Mouse (Mus musculus) forebrain, embryonic 13.5 days (tissue): ENCODE data around the gene Tmem138. TPM values are rescaled to one million over a fixed set of nuclear protein-coding genes. Genes with fewer than 3 reads are reported as not detected.

Experiments used
- ATAC-seq: fragments of 200-750 bp; cut with Nextera tagmentation; 2 replicates; pipeline ENCODE4 v1.8.0; 2017
- H3K27ac ChIP-seq: fragments of 300-500 bp; sonication (generic); 2 replicates; pipeline ENCODE4 v1.5.1; 2015; ENCODE audit warnings: inconsistent platforms, mild to moderate bottlenecking, moderate library complexity
- H3K27me3 ChIP-seq: fragments of 300-500 bp; sonication (generic); 2 replicates; pipeline ENCODE4 v1.6.1; 2015; ENCODE audit warnings: mild to moderate bottlenecking, inconsistent platforms
- H3K36me3 ChIP-seq: fragments of 300-500 bp; sonication (generic); 2 replicates; pipeline ENCODE4 v1.6.1; 2015; ENCODE audit warnings: mild to moderate bottlenecking, inconsistent platforms; ENCODE audit not compliant: poor library complexity, severe bottlenecking
- H3K4me1 ChIP-seq: fragments of 300-500 bp; sonication (generic); 2 replicates; pipeline ENCODE4 v1.6.1; 2015; ENCODE audit warnings: inconsistent platforms
- H3K4me2 ChIP-seq: fragments of 300-500 bp; sonication (generic); 2 replicates; pipeline ENCODE4 v1.6.1; 2015; ENCODE audit warnings: inconsistent platforms, mild to moderate bottlenecking, moderate library complexity
- H3K4me3 ChIP-seq: fragments of 300-500 bp; sonication (generic); 2 replicates; pipeline ENCODE4 v1.5.1; 2015; ENCODE audit warnings: mild to moderate bottlenecking, inconsistent platforms
- H3K9ac ChIP-seq: fragments of 300-500 bp; sonication (generic); 2 replicates; pipeline ENCODE4 v1.6.1; 2015; ENCODE audit warnings: mild to moderate bottlenecking, inconsistent platforms
- H3K9me3 ChIP-seq: fragments of 300-500 bp; sonication (generic); replicated peaks from 2 replicates; pipeline ENCODE4 v1.6.1; 2016; ENCODE audit warnings: inconsistent platforms
- WGBS: fragments of 180-500 bp; shearing (Covaris S2); methylation state at CpG from one replicate; pipeline ENCODE4 v1.1.7; 2015; 5-methylcytosine and 5-hydroxymethylcytosine counted together
- polyA plus RNA-seq: library from polyadenylated mRNA; unstranded; fragments of >200 nt; fragmentation: Nextera tagmentation; extraction: Ambion mirVana; gene quantifications from 2 replicates; pipeline ENCODE4 v1.2.1, GENCODE M21; 2015

The Tmem138 gene
- polyA plus RNA-seq, 1 experiment from 2014 or later: 44.7 TPM

DNA sequence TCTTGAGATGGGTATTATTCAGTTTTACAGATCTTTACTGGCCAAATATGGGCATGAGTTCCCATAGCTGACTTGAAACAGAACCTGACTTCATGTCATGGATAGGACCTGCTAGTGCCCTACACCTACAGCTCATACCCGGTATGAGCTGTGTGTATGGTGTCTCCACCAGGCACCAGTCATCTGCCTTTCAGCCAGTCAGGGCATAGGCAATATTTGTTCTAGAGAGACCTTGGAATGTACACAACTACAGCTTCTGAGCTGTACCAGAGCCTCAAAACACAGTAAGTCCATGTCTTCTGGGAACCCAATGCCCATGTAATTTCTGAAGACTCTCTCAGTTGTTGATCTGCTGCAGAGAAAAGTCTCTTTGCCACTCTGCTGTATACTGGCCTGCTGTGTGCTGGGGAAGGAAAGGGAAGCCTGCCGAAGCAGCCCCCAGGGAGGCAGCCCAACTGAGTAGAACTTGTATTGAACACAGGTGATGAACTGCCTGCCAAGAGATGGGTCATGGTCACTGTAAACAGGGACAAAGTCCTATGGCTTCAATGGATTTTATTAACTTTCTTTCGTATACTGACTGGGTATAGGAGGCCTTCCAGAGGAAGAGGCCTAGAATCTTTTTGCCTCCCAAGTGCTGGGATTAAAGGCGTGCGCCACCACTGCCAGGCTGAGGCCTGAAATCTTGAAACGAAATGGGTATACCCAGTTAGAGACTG lies 14.7 kb upstream of the Tmem138 start:
- no peak for ATAC-seq
- WGBS: 93% methylated on average over 6 of the region's 6 CpGs
- Histone ChIP-seq H3K27me3 (no peaks in the 10 kb centered on the region), H3K9ac (no peak overlapping the region), H3K9me3 (no peaks in the 10 kb centered on the region), H3K4me1 (peaks cover 3% of the 10 kb centered on the region; the same call in 1 of the 2 replicates), H3K27ac (no peak overlapping the region), H3K4me3 (no peak overlapping the region), H3K4me2 (no peak overlapping the region), H3K36me3 (peaks cover 64% of the 10 kb centered on the region)

DNA sequence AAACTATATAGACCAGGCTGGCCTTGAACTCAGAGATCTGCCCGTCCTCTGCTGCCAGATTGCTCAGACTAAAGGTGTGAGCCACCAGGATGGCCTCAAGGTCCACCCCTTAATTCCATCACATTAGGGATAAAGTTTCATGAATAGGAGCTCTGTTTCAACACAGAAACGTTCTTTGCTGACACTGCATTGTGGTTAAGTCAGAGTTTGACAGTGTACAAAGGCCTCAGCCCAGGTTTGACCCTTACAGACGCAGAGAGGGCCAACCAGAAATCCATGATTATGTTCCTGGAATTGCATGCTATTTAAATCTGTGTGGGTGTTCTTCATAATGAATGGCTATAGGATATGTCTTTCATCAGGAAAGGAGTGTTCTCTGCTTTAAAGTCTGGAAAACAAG lies 13.1 kb upstream of the Tmem138 start:
- H3K9ac ChIP-seq: no peak overlapping the region

DNA sequence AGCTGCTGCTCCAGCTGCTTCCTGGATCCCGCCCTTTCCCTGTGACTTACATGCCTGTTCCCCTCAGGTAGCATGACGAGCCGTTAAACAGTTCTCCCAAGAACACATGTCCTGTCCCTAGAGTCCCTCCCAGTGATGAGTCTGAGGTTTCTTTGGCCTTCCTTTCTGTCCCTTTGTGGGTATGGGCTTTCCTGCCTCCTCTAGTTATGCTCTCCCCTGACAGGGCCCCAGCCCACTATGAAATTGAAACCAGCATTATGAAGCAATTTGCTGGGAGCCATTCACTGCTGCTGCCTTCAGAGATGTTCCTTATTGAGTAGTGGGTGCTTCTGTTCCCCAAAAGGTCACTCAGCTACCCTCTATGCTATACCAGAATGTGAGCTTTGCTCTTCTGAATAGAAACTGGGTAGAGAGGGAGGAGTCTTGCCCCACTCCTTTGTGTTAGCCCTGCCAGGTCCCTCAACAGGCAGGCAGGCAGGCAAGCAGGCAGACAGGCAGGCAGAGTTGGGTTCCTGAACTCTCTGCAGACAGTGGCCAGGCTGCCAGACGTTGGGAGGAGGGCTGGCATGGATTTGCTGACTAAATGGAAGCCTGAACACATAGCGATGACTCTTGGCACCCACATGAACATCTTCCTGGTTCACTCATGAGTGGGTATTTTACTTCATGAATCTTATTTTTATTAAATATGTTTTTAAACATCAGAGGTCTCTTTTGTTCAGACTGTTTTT lies 12.1 kb upstream of the Tmem138 start:
- Histone ChIP-seq H3K27me3 (no peaks in the 10 kb centered on the region), H3K4me3 (no peak overlapping the region), H3K9ac (no peak overlapping the region), H3K4me2 (no peak overlapping the region), H3K9me3 (no peaks in the 10 kb centered on the region), H3K27ac (no peak overlapping the region), H3K36me3 (peaks cover 43% of the 10 kb centered on the region), H3K4me1 (peaks cover 3% of the 10 kb centered on the region; the same call in 1 of the 2 replicates)
- 69% methylated on average over 5 of the region's 5 CpGs for WGBS
- no peak for ATAC-seq

More for the DNA sequence above, 13.1 kb upstream of the Tmem138 start:
- peaks cover 49% of the 10 kb centered on the region for H3K36me3 ChIP-seq
- no peak overlapping the region for H3K4me3 ChIP-seq
- H3K9me3 ChIP-seq: no peaks in the 10 kb centered on the region
- no peaks in the 10 kb centered on the region for H3K27me3 ChIP-seq
- peaks cover 3% of the 10 kb centered on the region; the same call in 1 of the 2 replicates for H3K4me1 ChIP-seq
- 73% methylated on average over 3 of the region's 3 CpGs for WGBS
- H3K4me2 ChIP-seq: no peak overlapping the region
- no peak for ATAC-seq
- no peak overlapping the region for H3K27ac ChIP-seq

DNA sequence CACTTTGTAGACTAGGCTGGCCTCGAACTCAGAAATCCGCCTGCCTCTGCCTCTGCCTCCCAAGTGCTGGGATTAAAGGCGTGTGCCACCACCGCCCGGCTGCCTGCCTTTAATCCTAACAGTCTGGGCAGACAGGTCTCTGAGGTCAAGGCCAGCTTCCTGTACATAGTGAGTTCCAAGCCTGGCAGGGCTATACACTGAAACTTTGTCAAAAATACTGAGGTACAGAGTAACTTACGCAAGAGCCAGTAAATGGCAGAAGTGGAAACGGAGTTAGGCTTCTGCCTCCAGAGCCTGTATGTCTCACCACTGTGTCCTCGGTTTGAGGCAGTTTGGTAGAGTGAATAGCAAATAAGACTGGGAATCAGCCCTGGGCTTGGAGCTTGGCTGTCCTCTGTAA lies 10.1 kb upstream of the Tmem138 start:
- H3K27me3 ChIP-seq: no peaks in the 10 kb centered on the region
- H3K4me2 ChIP-seq: no peak overlapping the region
- ATAC-seq: no peak
- WGBS: 80% methylated on average over 8 of the region's 8 CpGs
- peaks cover 27% of the 10 kb centered on the region for H3K36me3 ChIP-seq
- no peak overlapping the region for H3K9ac ChIP-seq
- no peak overlapping the region for H3K27ac ChIP-seq
- H3K4me1 ChIP-seq: peaks cover 6% of the 10 kb centered on the region; the same call in 1 of the 2 replicates
- H3K9me3 ChIP-seq: no peaks in the 10 kb centered on the region
- no peak overlapping the region for H3K4me3 ChIP-seq

DNA sequence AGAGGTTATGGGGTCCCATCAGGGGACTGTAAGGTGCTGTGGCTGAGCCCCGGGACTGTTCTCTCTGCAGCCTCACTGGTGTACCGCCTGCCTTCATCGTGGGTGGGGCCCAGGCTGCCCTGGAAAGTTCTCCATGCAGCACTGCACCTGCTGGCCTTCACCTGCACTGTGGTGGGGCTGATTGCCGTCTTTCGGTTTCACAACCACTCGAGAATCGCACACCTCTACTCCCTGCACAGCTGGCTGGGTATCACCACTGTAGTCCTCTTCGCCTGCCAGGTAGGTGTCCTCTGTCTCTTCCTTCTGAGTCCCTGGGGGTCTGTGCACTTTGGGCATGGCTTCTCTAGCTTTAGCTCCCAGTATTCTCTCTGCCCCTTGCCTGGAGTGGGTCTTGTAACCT lies 8.0 kb upstream of the Tmem138 start:
- no peak overlapping the region for H3K27ac ChIP-seq
- H3K36me3 ChIP-seq: peaks cover 22% of the 10 kb centered on the region
- peaks cover 6% of the 10 kb centered on the region; the same call in 1 of the 2 replicates for H3K4me1 ChIP-seq
- no peaks in the 10 kb centered on the region for H3K9me3 ChIP-seq
- WGBS: 91% methylated on average over 8 of the region's 8 CpGs
- no peak for ATAC-seq
- H3K4me3 ChIP-seq: no peak overlapping the region
- H3K9ac ChIP-seq: no peak overlapping the region
- H3K4me2 ChIP-seq: no peak overlapping the region
- H3K27me3 ChIP-seq: no peaks in the 10 kb centered on the region

DNA sequence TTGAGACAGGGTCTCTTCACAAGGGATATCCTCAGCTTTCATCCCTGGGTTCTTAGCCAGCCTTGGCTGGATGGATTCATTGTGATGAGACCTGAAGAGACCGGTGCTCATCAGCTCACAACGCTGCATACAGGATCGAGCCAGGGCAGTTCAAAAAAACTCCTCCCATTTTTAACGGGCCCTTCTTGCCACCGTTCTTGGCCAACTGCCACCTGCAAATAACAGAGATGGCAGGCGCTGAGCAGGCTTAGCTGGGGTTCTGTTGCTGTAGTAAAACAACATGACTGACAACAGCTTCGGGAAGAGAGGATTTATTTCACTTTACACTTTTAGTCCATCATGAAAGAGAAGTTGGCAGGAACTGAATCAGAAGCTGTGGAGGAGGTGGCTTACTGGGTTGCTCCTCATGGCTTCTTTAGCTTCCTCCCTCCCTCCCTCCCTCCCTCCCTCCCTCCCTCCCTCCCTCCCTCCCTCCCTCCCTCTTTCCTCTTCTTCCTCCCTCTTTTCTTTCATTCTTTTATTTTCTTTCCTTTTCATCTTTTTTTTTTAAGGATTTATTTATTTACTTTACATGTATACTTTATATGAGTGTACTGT lies 6.5 kb upstream of the Tmem138 start:
- WGBS: 48% methylated on average over 7 of the region's 7 CpGs
- Histone ChIP-seq H3K27ac (no peak overlapping the region), H3K36me3 (peaks cover 16% of the 10 kb centered on the region), H3K9me3 (no peaks in the 10 kb centered on the region), H3K27me3 (no peaks in the 10 kb centered on the region), H3K4me2 (no peak overlapping the region), H3K4me3 (no peak overlapping the region), H3K9ac (no peak overlapping the region), H3K4me1 (peaks cover 8% of the 10 kb centered on the region)
- no peak for ATAC-seq

DNA sequence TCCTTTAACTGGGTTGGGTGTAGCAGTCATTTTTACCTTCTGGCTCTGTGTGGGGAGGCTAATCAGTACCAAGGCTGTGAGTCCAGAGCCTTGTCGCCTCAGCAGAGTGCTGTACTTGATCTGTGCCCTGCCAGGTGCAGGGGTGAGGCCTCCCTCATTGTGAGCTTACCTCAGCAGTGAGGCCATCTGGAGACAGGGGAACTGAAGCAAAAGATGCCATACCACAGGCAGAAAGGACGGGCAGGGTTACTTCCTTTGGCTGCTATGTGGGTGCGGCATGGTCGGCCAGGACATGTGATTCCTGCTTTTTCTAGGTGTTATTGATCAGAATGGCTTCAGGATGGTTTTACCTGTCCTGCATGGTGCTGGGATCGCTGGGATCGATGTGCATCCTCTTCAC lies 4.8 kb upstream of the Tmem138 start:
- H3K4me3 ChIP-seq: no peak overlapping the region
- no peak for ATAC-seq
- no peaks in the 10 kb centered on the region for H3K9me3 ChIP-seq

DNA sequence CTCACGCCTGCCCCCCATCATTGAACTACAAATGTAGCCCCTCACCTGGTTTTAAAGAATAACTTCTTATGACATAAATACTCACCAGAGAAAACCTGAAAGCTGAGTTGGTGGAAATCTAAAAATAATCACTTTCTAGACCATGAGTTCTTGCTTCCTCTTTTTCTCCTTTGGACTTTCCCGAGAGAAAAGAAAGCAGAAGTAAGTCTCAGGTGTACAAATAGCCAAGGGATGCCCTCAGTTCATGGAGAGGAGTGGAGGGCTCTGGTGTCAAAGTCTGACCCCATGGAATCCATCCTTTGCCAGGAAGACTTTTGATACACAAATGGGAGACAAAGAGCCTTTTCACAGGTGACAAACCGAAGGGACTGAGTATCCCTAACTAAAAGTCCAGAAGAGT lies 3.6 kb upstream of the Tmem138 start:
- H3K27ac ChIP-seq: no peak overlapping the region
- no peaks in the 10 kb centered on the region for H3K9me3 ChIP-seq
- peaks cover 7% of the 10 kb centered on the region; the same call in 1 of the 2 replicates for H3K36me3 ChIP-seq
- peaks cover 28% of the 10 kb centered on the region for H3K4me1 ChIP-seq
- no peaks in the 10 kb centered on the region for H3K27me3 ChIP-seq
- ATAC-seq: no peak
- whole genome bisulfite sequencing: 81% methylated on average over 3 of the region's 3 CpGs
- no peak overlapping the region for H3K9ac ChIP-seq
- H3K4me2 ChIP-seq: no peak overlapping the region
- no peak overlapping the region for H3K4me3 ChIP-seq

More for the DNA sequence above, 4.8 kb upstream of the Tmem138 start:
- Histone ChIP-seq H3K27ac (no peak overlapping the region), H3K9ac (no peak overlapping the region), H3K27me3 (no peaks in the 10 kb centered on the region), H3K4me2 (no peak overlapping the region), H3K36me3 (peaks cover 7% of the 10 kb centered on the region; the same call in 1 of the 2 replicates), H3K4me1 (peaks cover 19% of the 10 kb centered on the region)
- WGBS: 88% methylated on average over 6 of the region's 6 CpGs

DNA sequence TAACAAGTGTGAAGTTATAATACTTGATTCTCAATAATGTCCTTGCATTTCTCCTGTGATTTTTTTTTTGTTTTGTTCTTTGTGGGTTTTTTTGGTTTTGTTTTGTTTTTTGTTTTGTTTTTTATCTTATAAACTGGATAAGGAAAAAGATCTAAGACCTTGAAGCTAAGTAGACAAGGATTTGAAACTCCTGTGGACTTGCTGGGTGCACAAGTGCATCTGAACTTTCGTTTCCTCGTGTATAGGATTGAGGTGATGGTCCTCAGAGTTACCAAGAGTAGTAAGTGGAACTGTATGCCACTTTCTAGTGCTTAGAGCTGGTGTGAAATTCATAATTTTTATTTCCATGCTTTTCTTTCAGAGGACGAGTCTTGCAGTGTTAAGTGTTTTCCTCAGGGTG lies 2.9 kb upstream of the Tmem138 start:
- no peak overlapping the region for H3K4me3 ChIP-seq
- peaks cover 32% of the 10 kb centered on the region for H3K4me1 ChIP-seq
- H3K27me3 ChIP-seq: no peaks in the 10 kb centered on the region
- H3K27ac ChIP-seq: no peak overlapping the region
- ATAC-seq: no peak
- no peaks in the 10 kb centered on the region for H3K9me3 ChIP-seq
- 86% methylated on average over 3 of the region's 3 CpGs for WGBS
- H3K4me2 ChIP-seq: no peak overlapping the region
- H3K36me3 ChIP-seq: peaks cover 7% of the 10 kb centered on the region
- H3K9ac ChIP-seq: no peak overlapping the region

DNA sequence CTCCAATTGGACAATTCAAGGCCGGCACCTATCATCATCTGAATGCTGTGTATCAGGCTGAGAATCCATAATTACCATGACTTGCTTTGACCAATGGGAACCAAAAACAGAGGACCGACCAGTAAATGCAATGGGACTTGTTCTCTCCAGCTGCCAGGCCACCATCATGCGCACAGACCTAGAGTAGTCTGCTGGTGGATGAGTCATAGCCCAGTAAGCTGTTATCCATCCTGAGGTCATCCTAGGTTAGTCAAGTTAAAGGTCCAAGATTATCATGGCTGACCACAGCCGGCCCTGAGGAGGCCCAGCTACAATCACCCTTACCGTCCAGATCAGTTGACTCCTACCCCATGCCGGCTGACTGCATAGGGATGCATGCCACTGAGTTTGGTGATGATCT lies 7.5 kb downstream of the Tmem138 start:
- no peak overlapping the region for H3K4me2 ChIP-seq
- no peaks in the 10 kb centered on the region for H3K9me3 ChIP-seq
- no peak overlapping the region for H3K27ac ChIP-seq
- peaks cover 58% of the 10 kb centered on the region for H3K36me3 ChIP-seq
- no peaks in the 10 kb centered on the region for H3K4me1 ChIP-seq
- H3K9ac ChIP-seq: no peak overlapping the region
- ATAC-seq: no peak
- H3K27me3 ChIP-seq: no peaks in the 10 kb centered on the region
- H3K4me3 ChIP-seq: no peak overlapping the region
- WGBS: 98% methylated on average over 6 of the region's 6 CpGs

DNA sequence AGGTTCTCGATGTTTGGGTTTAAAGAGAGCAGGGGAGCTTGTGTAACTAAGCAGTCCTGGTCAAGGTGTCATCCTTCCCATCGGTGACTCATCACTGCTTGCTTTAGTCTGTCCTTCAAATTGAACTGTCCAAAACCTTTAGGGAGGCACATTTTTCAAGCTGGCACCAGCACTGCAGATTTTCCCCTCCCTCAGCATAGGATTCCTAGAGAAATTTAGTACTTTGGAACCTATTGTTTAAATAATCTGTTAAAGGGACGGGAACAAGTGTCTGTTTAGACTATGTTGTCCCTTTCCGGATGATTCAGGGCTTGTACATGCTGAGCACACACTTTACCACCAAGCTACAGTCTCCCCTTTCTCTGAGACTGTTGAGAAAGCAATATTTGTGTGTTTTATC lies 11.9 kb downstream of the Tmem138 start:
- 82% methylated on average over 4 of the region's 4 CpGs for WGBS
- Histone ChIP-seq H3K36me3 (peaks cover 15% of the 10 kb centered on the region), H3K27ac (no peak overlapping the region), H3K9ac (no peak overlapping the region), H3K4me3 (no peak overlapping the region), H3K4me2 (no peak overlapping the region), H3K9me3 (no peaks in the 10 kb centered on the region), H3K4me1 (no peaks in the 10 kb centered on the region), H3K27me3 (no peaks in the 10 kb centered on the region)
- no peak for ATAC-seq

DNA sequence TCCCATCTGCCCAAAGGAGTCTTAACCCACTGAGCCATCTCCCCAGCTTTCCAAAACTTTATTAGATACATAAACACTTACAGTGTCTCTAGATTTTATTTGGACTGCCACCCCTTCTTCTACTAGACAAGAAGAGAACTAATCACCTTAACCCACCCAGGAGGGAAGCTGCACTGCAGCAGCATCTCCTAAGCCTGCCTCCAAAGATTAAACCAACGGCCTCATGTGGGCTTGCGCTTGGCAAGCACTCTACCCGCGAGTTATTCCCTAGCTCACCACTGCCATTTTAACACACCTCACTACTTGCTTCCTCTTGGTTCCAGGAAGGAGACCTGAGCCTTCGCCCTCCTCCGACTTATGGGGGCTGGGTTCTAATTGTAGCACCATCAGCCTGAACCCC lies 12.9 kb downstream of the Tmem138 start:
- Histone ChIP-seq H3K4me2 (no peak overlapping the region), H3K4me3 (no peak overlapping the region), H3K9me3 (no peaks in the 10 kb centered on the region), H3K9ac (no peak overlapping the region), H3K27me3 (no peaks in the 10 kb centered on the region), H3K27ac (no peak overlapping the region), H3K36me3 (peaks cover 6% of the 10 kb centered on the region; the same call in 1 of the 2 replicates), H3K4me1 (no peaks in the 10 kb centered on the region)
- ATAC-seq: no peak
- WGBS: 83% methylated on average over 6 of the region's 6 CpGs
